Mouse (Mus musculus): ENCODE measurements around the gene Tppp3. TPM values are rescaled to one million over a fixed set of nuclear protein-coding genes. Genes with fewer than 3 reads are reported as not detected.

Tppp3 gene
- polyA plus RNA-seq, 1 experiment: 816 TPM

- no peak for DNase-seq
- WGBS: 60% methylated on average over 5 of the region's 5 CpGs
- Histone ChIP-seq H3K4me3 (replicated peaks; ENCODE audit: extremely low read depth, low read depth, low read length) (peak overlapping the region; percentile 45), H3K4me1 (ENCODE audit: control insufficient read depth, insufficient read depth, low read length) (peaks cover 33% of the 10 kb centered on the region)
- no peak for TF ChIP-seq POLR2A (IDR thresholded peaks at IDR 0.05; ENCODE audit: borderline replicate concordance, extremely low read depth, low read depth, low read length)
- no peak for TF ChIP-seq CTCF (IDR thresholded peaks at IDR 0.05; ENCODE audit: insufficient read depth, low read length)
Measured at GRCm38 (mm10) chr8:105470262-105470661, 1.1 kb downstream of the Tppp3 start.

GRCm38 (mm10) chr8:105469816-105470215, 1.5 kb downstream of the Tppp3 start:
- peaks cover 30% of the 10 kb centered on the region for H3K4me1 ChIP-seq (ENCODE audit: control insufficient read depth, insufficient read depth, low read length)
- WGBS: 67% methylated on average over 5 of the region's 5 CpGs
- DNase-seq: no peak
- TF ChIP-seq POLR2A (IDR thresholded peaks at IDR 0.05; ENCODE audit: borderline replicate concordance, extremely low read depth, low read depth, low read length): no peak
- H3K4me3 ChIP-seq (replicated peaks; ENCODE audit: extremely low read depth, low read depth, low read length): peak overlapping the region; percentile 18

DNA sequence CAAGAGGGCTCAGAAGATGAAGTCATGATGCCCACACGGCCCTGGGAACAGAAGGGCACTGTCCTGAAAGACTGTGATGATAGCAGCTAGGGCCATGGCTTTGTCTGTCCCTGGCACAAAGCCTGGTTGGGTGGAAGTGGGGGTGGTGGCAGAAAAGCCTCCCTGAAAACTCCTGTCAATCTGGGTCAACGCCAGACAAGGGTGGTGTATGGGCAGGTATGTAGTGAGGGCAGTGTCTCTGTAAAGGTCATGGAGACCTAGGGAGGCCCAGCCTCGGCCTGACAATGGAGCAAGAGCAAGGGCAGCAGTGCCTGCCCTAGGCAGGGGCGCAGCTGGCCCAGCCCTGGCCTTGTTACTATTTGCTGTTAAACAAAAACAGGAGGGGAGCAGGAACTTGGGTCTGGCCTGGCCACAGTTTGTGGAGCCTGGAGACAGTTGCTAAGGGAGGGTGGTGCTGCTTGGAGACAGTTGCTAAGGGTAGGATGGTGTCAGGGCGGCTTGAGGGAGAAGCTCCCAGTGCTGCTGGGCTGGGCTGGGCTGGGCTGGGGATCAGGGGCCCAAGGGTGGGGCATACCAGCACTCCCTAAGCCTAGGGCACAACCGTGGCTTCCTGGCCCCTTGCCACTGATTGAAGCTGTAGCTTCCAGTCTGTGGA, 2.2 kb downstream of the Tppp3 start:
- 0 out of 2 replicates have a peak, but pooled peaks have one; percentile 21 for TF ChIP-seq POLR2A (IDR thresholded peaks at IDR 0.05; ENCODE audit: borderline replicate concordance, extremely low read depth, low read depth, low read length)
- TF ChIP-seq CTCF (IDR thresholded peaks at IDR 0.05; ENCODE audit: insufficient read depth, low read length): no peak
- Histone ChIP-seq H3K4me3 (replicated peaks; ENCODE audit: extremely low read depth, low read depth, low read length) (no peak overlapping the region), H3K4me1 (ENCODE audit: control insufficient read depth, insufficient read depth, low read length) (peaks cover 24% of the 10 kb centered on the region)
- WGBS: 14% methylated on average over 6 of the region's 6 CpGs
- DNase-seq: peak; percentile 53

- TF ChIP-seq POLR2A (IDR thresholded peaks at IDR 0.05; ENCODE audit: borderline replicate concordance, extremely low read depth, low read depth, low read length) (no peak), CTCF (IDR thresholded peaks at IDR 0.05; ENCODE audit: insufficient read depth, low read length) (no peak)
- Histone ChIP-seq H3K4me3 (replicated peaks; ENCODE audit: extremely low read depth, low read depth, low read length) (no peak overlapping the region), H3K4me1 (ENCODE audit: control insufficient read depth, insufficient read depth, low read length) (peaks cover 19% of the 10 kb centered on the region)
- 89% methylated on average over 27 of the region's 27 CpGs for WGBS
- no peak for DNase-seq
Measured at GRCm38 (mm10) chr8:105468002-105468720, 3.2 kb downstream of the Tppp3 start.

DNA sequence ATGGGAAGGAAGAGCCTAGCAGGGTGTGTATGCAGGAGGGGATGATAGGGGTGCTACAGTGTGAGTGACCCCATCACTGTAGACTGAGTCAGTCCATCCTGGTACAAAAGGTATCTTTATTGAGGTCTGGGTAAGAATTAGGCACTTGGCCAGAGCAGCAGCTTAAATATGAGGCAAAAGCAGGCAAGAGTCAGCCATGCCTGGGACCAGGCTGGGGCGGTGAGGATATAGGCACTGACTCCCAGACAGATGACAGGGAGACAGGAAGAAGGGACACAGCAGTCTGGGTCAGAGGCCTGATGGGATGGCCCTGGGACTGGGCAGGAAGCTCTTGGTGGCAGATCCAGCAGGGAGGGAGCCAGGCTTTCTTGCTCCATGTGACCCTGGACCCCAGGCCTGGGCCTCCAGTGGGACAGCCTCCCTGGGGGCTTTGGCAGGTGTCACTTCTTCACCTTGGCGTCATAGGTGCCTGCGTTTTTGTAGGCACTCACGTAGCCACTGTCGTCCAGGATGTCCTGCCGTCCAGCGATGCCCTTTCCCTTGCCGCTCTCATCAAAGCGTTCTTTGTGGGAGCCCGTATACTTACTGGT, 3.8 kb downstream of the Tppp3 start:
- peaks cover 19% of the 10 kb centered on the region for H3K4me1 ChIP-seq (ENCODE audit: control insufficient read depth, insufficient read depth, low read length)
- H3K4me3 ChIP-seq (replicated peaks; ENCODE audit: extremely low read depth, low read depth, low read length): no peak overlapping the region
- TF ChIP-seq CTCF (IDR thresholded peaks at IDR 0.05; ENCODE audit: insufficient read depth, low read length) (no peak), POLR2A (IDR thresholded peaks at IDR 0.05; ENCODE audit: borderline replicate concordance, extremely low read depth, low read depth, low read length) (0 out of 2 replicates have a peak, but pooled peaks have one; percentile 3)
- no peak for DNase-seq
- 94% methylated on average over 10 of the region's 10 CpGs for WGBS

DNA sequence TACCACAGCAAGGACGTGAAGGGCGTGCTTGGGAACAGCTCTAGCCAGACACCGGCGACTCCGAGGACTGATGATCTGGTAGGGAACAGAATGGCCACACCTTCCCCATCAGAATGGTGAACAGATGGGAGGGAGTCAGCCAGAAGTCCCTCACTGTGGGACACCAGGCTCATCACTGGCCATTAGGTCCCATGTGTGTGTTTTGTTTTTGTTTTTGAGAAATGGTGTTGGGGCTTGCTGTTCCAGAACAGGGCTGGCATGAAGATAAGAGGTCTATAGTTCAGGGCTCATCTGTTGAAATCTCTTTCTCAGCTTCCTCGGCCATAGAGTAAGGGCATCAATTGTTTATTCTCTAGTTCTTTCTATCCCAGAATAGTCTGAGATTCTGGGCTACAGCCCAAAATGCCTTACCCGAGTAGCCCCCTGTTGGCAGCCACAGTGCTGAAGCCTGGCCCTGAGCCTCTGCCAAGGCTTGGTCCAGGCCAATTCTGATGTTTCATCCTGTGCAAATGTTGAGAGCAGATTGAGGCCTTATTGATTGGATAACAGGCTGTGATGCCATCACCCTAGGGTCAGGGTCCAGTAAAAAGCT, 4.5 kb downstream of the Tppp3 start:
- TF ChIP-seq CTCF (IDR thresholded peaks at IDR 0.05; ENCODE audit: insufficient read depth, low read length) (no peak), POLR2A (IDR thresholded peaks at IDR 0.05; ENCODE audit: borderline replicate concordance, extremely low read depth, low read depth, low read length) (peak; percentile 10; the same call in 1 of the 2 replicates)
- 49% methylated on average over 7 of the region's 7 CpGs for whole genome bisulfite sequencing
- no peak for DNase-seq
- Histone ChIP-seq H3K4me3 (replicated peaks; ENCODE audit: extremely low read depth, low read depth, low read length) (no peak overlapping the region), H3K4me1 (ENCODE audit: control insufficient read depth, insufficient read depth, low read length) (peaks cover 19% of the 10 kb centered on the region)

- DNase-seq: no peak
- no peak for TF ChIP-seq POLR2A (IDR thresholded peaks at IDR 0.05; ENCODE audit: borderline replicate concordance, extremely low read depth, low read depth, low read length)
- no peak for TF ChIP-seq CTCF (IDR thresholded peaks at IDR 0.05; ENCODE audit: insufficient read depth, low read length)
- Histone ChIP-seq H3K4me1 (ENCODE audit: control insufficient read depth, insufficient read depth, low read length) (peaks cover 16% of the 10 kb centered on the region), H3K4me3 (replicated peaks; ENCODE audit: extremely low read depth, low read depth, low read length) (no peak overlapping the region)
- WGBS: 75% methylated on average over 6 of the region's 6 CpGs
Measured at GRCm38 (mm10) chr8:105466246-105466645, 5.1 kb downstream of the Tppp3 start.

GRCm38 (mm10) chr8:105464595-105464994, 6.7 kb downstream of the Tppp3 start:
- H3K4me1 ChIP-seq (ENCODE audit: control insufficient read depth, insufficient read depth, low read length): peaks cover 7% of the 10 kb centered on the region; the same call in 1 of the 2 replicates
- DNase-seq: no peak
- WGBS: 63% methylated on average over 7 of the region's 7 CpGs
- no peak overlapping the region for H3K4me3 ChIP-seq (replicated peaks; ENCODE audit: extremely low read depth, low read depth, low read length)
- no peak for TF ChIP-seq POLR2A (IDR thresholded peaks at IDR 0.05; ENCODE audit: borderline replicate concordance, extremely low read depth, low read depth, low read length)
- TF ChIP-seq CTCF (IDR thresholded peaks at IDR 0.05; ENCODE audit: insufficient read depth, low read length): no peak

DNA sequence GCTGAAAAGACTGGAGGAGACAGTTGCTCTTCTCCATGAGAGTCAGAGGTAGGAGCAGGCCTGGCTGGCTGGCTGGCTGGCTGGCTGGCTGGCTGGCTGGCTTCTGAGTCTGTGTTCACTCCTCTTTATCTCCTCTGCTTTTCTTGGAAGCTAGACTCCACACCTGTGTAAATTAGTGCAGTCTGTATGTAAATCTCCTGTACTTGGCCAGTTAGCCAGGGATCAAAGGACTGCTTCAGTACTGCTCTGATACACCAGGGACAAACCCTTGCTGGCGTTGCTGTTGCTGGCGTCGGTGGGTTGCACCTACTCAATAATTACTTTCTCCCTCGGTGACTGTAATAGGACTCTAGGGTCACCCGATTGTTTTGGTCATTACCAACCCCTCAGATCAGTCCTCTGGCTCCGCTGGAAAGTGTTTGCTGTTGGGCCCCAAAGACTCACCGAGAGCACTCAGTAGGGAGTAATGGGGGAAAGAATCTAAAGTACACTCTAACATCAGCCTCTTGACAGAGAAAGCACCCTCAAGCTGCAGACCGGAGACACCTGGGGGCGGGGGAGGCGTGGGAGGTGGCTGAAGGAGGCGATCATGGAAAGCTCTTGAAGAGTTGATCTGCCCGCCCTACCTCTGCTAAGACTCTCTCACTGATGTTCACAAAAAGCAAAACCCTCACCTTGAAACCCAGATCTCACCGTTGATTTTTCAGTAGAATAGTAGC, 10.1 kb downstream of the Tppp3 start:
- 54% methylated on average over 13 of the region's 13 CpGs for WGBS
- Histone ChIP-seq H3K4me1 (ENCODE audit: control insufficient read depth, insufficient read depth, low read length) (no peaks in the 10 kb centered on the region), H3K4me3 (replicated peaks; ENCODE audit: extremely low read depth, low read depth, low read length) (no peak overlapping the region)
- DNase-seq: peak; percentile 48
- no peak for TF ChIP-seq POLR2A (IDR thresholded peaks at IDR 0.05; ENCODE audit: borderline replicate concordance, extremely low read depth, low read depth, low read length)
- TF ChIP-seq CTCF (IDR thresholded peaks at IDR 0.05; ENCODE audit: insufficient read depth, low read length): no peak
